Mouse (Mus musculus): ENCODE data around the gene Pcnx3.

DNA sequence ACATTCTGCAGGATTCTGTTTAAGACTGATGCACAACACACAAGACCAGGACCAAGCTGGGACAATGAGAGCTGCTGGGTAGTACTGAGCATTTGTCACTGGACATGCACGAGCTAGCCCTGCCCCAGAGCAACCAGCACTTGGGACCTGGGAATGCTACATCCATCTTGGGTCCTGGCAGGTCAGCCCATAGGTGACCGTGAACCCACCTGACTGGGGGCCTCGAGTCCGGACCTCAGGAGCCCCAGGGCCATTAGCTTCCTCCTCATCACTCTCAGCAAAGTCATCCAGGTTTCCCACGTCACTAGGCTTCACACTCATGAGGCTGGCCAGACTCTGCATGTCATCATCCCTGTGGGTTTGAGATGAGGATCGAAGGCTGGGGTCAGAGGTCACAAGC is 32.5 kb upstream of the Pcnx3 start:
- TF ChIP-seq POLR2A (IDR thresholded peaks at IDR 0.05; ENCODE audit: low read depth, low read length) (no peak), CTCF (conservative IDR thresholded peaks at IDR 0.05; ENCODE audit: insufficient read depth, insufficient read length, low read depth, low read length) (no peak)

Measured in kidney, adult 2 months (tissue).